In the genomic region with DNA sequence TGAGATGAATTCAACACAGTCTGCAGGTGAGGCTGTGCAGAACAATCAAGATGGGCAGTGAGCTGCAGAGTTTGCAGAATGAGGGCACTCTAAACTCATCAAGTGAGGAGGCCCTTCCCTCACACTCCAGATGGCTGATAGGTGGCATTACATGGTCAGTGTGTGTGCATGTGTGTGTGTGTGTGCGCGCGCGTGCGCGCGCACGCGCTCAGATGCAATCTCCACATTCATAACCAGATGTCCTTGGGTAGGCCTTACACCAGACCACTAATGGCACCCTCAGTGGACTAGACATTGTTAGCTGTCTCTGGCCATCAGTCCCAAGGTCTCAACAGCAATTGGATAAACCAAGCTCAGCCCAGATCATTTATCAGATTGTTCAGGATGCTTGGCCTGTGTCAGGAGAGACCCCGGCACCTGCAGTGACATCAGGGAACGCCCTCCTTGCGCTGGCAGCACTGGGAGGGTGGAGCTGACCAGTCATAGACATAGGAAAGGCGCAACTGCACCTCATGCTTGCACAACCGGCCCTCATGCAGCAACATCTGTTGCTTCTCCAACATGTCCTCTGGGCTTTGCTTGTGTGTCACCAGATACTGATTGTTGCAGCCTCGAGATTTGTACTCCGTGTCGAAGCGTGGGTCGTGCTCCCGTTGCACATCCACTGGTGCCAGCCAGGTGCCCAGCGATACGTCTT, we compare ENCODE assay signal across 9 mouse cellular contexts. TPM values are rescaled to one million over a fixed set of nuclear protein-coding genes. Genes with fewer than 3 reads are reported as not detected.
DNase-seq lines count a peak whose midpoint lies in the region; ATAC-seq and TF ChIP-seq lines count a peak whose summit lies in the region.
"Had no signal": no experiment of that assay in that cellular context is flagged by ENCODE, and none has a peak within 500 bp of the region (broad histone marks: within the 10 kb centered on the region; RNA-seq: fewer than 3 reads in every experiment).

No protein-coding gene starts in this region.

- peak overlapping the region; percentile 99 for H3K4me2 ChIP-seq in intestine, embryonic 16.5 days (ENCODE audit: low read depth, low read length)

- peak overlapping the region; percentile 63 for H3K4me3 ChIP-seq in thymus, adult 2 months (ENCODE audit: control insufficient read depth, insufficient read depth, low read length)
- peak overlapping the region; percentile 67 for H3K4me3 ChIP-seq in intestine, embryonic 16.5 days (ENCODE audit: low read length)

- no peaks in the 10 kb centered on the region for H3K9me3 ChIP-seq in intestine, embryonic 16.5 days (ENCODE audit: control insufficient read depth, low read length)

- peak overlapping the region; percentile 85 for H3K9ac ChIP-seq in intestine, embryonic 16.5 days (ENCODE audit: low read depth, low read length)

- no peaks in the 10 kb centered on the region for H3K27me3 ChIP-seq in thymus, adult 2 months (ENCODE audit: control insufficient read depth, insufficient read depth, low read length)
- H3K27me3 ChIP-seq in intestine, embryonic 16.5 days (replicated peaks; ENCODE audit: control insufficient read depth, insufficient read depth, low read length), result no peaks in the 10 kb centered on the region

- 0 out of 2 replicates have a peak, but pooled peaks cover 3% of the 10 kb centered on the region for H3K36me3 ChIP-seq in thymus, adult 2 months (ENCODE audit: control insufficient read depth, insufficient read depth, low read length)
- H3K36me3 ChIP-seq in intestine, embryonic 16.5 days (ENCODE audit: control insufficient read depth, insufficient read depth, low read length), result peaks cover under 1% of the 10 kb centered on the region; the same call in 1 of the 2 replicates

- H3K27ac ChIP-seq in thymus, adult 2 months (ENCODE audit: control insufficient read depth, insufficient read depth, low read length), result no peak overlapping the region
- no peak overlapping the region for H3K27ac ChIP-seq in intestine, embryonic 16.5 days (ENCODE audit: low read length)

- ATAC-seq in intestine, embryonic 16.5 days, result no peak
- peak; percentile 8; the same call in 1 of the 2 replicates for ATAC-seq in megakaryocyte-erythroid progenitor cell, adult 5-6 weeks (replicated peaks; ENCODE audit: low FRiP score, low TSS enrichment, poor library complexity, severe bottlenecking)

- no peak for TF ChIP-seq CTCF in thymus, adult 2 months (IDR thresholded peaks at IDR 0.05; ENCODE audit: borderline replicate concordance, control insufficient read depth, extremely low read depth, insufficient read depth, low read length, poor library complexity)

- 72% methylated on average over 22 of the region's 22 CpGs for WGBS in thymus, adult 2 months
- 84% methylated on average over 22 of the region's 22 CpGs for WGBS in intestine, embryonic 16.5 days

- DNase-seq in cerebellum, adult 11-12 months, result peak; percentile 78
- DNase-seq in cerebellum, postnatal 4 days (ENCODE audit: low spot score in 2 of 2), result no peak
- peak; percentile 16 for DNase-seq in thymus, adult 2 months
- no peak for DNase-seq in thymus, postnatal 36 days
- no peak for DNase-seq in Muller cell, postnatal 12 days (ENCODE audit: inconsistent ontology term)
- no peak for DNase-seq in thymus, postnatal 14 days

- TF ChIP-seq POLR2A in thymus, adult 2 months (IDR thresholded peaks at IDR 0.05; ENCODE audit: control insufficient read depth, extremely low read depth, insufficient read depth, low read length, poor library complexity), result no peak

- H3K4me1 ChIP-seq in thymus, adult 2 months (replicated peaks; ENCODE audit: control insufficient read depth, insufficient read depth, low read length), result peaks cover 12% of the 10 kb centered on the region
- peaks cover 16% of the 10 kb centered on the region for H3K4me1 ChIP-seq in intestine, embryonic 16.5 days (ENCODE audit: control insufficient read depth, insufficient read depth, low read length)

RNA-seq across cellular contexts. Expression of gene B3galt6, which starts 1.1 kb away (rescaled TPM):
- 9.5 and 10.8 TPM in 2 replicates for polyA plus RNA-seq in thymus, adult 2 months (2012; rRNA removed)
- 11.7 and 12.0 TPM in 2 replicates for polyA plus RNA-seq in intestine, embryonic 16.5 days (2015; fragmentation: Nextera tagmentation; extraction: Ambion mirVana)
- 7.6 and 9.4 TPM in 2 replicates for total RNA-seq in megakaryocyte-erythroid progenitor cell, adult 5-6 weeks (2014; fragmentation: Nextera tagmentation)
- total RNA-seq in megakaryocyte-erythroid progenitor cell, adult 5-6 weeks (2017), result 11.0 and 11.7 TPM in 2 replicates

RNA-seq across cellular contexts. Expression of gene Sdf4, which starts 1.3 kb away (rescaled TPM):
- polyA plus RNA-seq in thymus, adult 2 months (2012; rRNA removed), result 65.6 and 68.4 TPM in 2 replicates
- 165 and 171 TPM in 2 replicates for polyA plus RNA-seq in intestine, embryonic 16.5 days (2015; fragmentation: Nextera tagmentation; extraction: Ambion mirVana)
- 48.2 and 74.4 TPM in 2 replicates for total RNA-seq in megakaryocyte-erythroid progenitor cell, adult 5-6 weeks (2014; fragmentation: Nextera tagmentation)
- total RNA-seq in megakaryocyte-erythroid progenitor cell, adult 5-6 weeks (2017), result 137 and 143 TPM in 2 replicates

RNA-seq across cellular contexts. Expression of gene Tnfrsf4, which starts 22.3 kb away (rescaled TPM):
- 68.9 and 81.3 TPM in 2 replicates for polyA plus RNA-seq in thymus, adult 2 months (2012; rRNA removed)
- 0.55 and 0.86 TPM in 2 replicates for polyA plus RNA-seq in intestine, embryonic 16.5 days (2015; fragmentation: Nextera tagmentation; extraction: Ambion mirVana)
- 2.5 and 6.9 TPM in 2 replicates for total RNA-seq in megakaryocyte-erythroid progenitor cell, adult 5-6 weeks (2014; fragmentation: Nextera tagmentation)
- total RNA-seq in megakaryocyte-erythroid progenitor cell, adult 5-6 weeks (2017), result 1.8 and 5.6 TPM in 2 replicates

RNA-seq across cellular contexts. Expression of gene C1qtnf12, which starts 29.2 kb away (rescaled TPM):
- 19.3 and 21.6 TPM in 2 replicates for polyA plus RNA-seq in thymus, adult 2 months (2012; rRNA removed)
- 59.9 and 75.4 TPM in 2 replicates for polyA plus RNA-seq in intestine, embryonic 16.5 days (2015; fragmentation: Nextera tagmentation; extraction: Ambion mirVana)
- total RNA-seq in megakaryocyte-erythroid progenitor cell, adult 5-6 weeks (2014; fragmentation: Nextera tagmentation), result 923 and 965 TPM in 2 replicates
- 161 and 357 TPM in 2 replicates for total RNA-seq in megakaryocyte-erythroid progenitor cell, adult 5-6 weeks (2017)

RNA-seq across cellular contexts. Expression of gene Tnfrsf18, which starts 34.6 kb away (rescaled TPM):
- 82.1 and 85.2 TPM in 2 replicates for polyA plus RNA-seq in thymus, adult 2 months (2012; rRNA removed)
- 1.0 and 1.4 TPM in 2 replicates for polyA plus RNA-seq in intestine, embryonic 16.5 days (2015; fragmentation: Nextera tagmentation; extraction: Ambion mirVana)
- total RNA-seq in megakaryocyte-erythroid progenitor cell, adult 5-6 weeks (2014; fragmentation: Nextera tagmentation), result 3.7 and 7.5 TPM in 2 replicates
- 2.6 and 7.0 TPM in 2 replicates for total RNA-seq in megakaryocyte-erythroid progenitor cell, adult 5-6 weeks (2017)
- total RNA-seq: layer of hippocampus, postnatal 36 days had no signal

Comparison
In these comparisons a context has a peak if more than half of its experiments do, and no peak if none do; other contexts are left out.
1. DNase-seq: peak in cerebellum, adult 11-12 months (single experiment) and thymus, adult 2 months (single experiment); none in cerebellum, postnatal 4 days (0 of 2), thymus, postnatal 36 days (0 of 2), Muller cell, postnatal 12 days (single experiment) and thymus, postnatal 14 days (single experiment).
2. RNA of gene Tnfrsf4, which starts 22.3 kb away (polyA plus RNA-seq): 68.9 to 81.3 TPM in thymus, adult 2 months; 0.55 to 0.86 TPM in intestine, embryonic 16.5 days; every median in the first group is over 10 times any median in the second.